Mouse (Mus musculus): Measurements from ENCODE around the gene Shq1.

Shq1 gene

DNA sequence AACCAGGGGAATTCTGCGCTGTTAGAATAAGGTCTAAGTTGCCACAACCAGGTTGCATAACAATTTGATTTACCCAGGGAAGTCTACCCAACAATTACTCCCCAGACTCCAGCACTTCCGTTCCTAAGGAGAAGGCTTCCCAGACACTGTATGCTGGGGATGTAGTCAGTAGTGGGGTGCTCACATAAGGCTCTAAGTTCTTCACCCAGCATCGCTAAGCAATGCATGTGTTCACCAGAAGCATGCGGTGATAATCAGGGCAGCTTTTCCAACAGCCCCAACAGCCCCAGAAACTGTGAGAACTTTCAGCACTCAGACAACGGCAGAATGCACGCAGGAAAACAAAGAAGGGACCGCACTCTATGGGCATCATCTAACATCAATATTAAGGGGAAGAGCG, 77.1 kb downstream of the Shq1 start:
- no peak for DNase-seq

DNA sequence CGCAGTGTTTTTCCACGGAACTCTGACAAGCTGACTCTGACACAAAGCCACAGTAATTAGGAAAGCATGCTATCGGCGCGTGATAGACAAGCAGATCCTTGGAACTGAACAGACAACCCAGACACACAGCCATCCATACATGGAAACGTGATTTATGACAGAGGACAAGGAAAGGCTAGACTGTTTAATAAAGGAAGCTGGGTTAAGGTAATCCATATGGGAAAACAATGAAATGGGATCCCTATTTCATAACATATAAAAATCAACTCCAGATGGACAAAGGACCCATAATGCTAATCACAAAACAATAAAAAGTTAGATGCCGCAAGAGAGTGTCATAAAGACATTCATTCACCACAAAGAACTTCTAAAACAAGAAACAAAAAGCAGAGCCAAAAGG, 78.0 kb downstream of the Shq1 start:
- no peak for DNase-seq

DNA sequence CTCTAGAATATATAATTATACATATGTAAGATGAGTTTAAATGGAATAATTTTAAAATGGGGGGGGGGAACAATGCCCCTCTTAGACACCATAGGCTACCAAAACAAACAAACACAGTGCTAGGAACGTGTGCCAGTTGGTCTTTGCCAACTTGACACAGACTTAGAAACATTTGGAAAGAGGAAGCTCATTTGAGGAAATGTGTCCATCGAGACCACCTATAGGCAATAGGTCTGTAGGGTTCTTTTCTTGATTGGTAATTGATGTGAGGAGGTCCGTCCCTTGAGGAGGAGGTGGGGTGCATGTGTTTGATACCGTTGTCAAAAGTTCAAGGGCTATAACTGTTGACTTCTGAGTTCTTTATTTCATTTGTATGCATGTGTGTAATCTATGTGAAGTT, 80.4 kb downstream of the Shq1 start:
- no peak for DNase-seq

DNA sequence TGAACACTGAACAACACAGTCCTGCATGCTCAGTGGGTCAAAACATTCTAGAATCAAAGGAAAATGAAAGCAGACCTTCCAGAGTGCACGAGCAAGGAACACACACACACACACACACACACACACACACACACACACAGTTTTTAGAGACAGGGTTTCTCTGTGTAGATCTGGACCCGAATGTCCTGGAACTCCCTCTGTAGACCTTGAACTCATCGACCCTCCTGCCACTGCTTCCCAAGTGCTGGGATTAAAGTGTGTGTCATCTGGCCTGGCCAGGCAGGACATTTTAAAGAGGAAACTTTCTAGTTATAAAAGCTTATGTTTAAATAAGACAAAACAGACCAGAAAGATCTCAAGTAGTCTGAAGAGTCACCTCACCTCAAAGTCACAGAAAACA, 82.1 kb downstream of the Shq1 start:
- DNase-seq, result no peak

DNA sequence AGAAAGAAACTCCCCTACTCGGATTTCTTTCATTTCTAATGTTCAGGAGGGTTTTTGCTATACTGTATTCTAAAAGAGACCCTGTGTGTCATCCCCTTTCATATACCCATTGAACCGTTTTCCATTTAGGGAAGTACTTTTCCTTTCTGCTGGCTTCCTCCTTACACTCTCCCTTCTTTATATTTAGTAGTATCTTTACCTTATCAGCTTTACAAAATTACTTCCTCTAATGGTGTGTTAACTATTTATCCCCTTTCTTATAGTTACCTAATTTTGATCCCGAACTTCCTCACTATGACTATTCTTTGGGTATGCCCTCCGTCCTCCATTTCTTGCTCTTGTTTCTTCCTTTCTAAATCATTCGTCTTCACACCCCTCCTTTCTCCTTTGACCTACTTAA, 84.2 kb downstream of the Shq1 start:
- no peak for DNase-seq

- no peak for DNase-seq
Measured at GRCm38 (mm10) chr6:100581951-100582350, 89.0 kb downstream of the Shq1 start.

DNA sequence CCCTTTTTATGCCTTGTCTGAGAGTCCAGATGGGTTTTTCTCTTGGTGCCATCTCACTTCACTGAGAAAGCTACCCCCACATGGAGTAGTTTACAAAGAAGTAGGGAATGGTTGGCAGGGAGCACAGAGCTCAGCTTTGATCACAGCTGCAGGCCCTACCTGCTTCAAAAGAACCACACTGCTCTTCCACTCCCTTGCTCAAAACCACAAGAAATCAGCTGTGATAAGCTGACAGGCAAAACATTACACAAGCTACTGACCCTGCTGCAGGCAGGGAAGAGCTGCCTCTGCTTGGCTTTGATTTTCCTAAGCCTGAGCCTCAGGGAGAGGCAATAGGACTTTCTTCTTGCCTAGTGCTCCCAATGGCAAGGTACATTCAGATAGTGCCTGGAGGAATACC, 89.9 kb downstream of the Shq1 start:
- no peak for DNase-seq

- DNase-seq, result no peak
Measured at GRCm38 (mm10) chr6:100577590-100577989, 93.4 kb downstream of the Shq1 start.

DNA sequence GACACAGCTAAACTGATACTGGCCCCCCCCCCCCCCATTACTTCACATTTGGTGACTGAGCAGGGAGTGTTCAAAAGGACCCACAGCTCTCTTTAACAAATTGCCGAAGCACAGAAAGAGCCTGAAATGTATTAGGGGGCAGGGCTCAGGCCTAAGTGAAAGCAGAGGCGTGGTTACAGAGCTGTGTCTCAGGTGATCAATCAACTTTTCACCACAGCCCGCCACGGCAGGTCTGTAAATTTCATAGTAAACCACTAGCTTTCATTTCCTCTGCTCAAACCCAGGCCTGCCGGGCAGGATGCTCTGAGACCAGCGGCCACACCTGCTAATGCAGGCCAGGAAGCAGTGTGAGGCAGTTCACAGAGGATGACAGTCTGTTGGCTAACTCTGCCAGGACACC, 94.8 kb downstream of the Shq1 start:
- no peak for DNase-seq

DNA sequence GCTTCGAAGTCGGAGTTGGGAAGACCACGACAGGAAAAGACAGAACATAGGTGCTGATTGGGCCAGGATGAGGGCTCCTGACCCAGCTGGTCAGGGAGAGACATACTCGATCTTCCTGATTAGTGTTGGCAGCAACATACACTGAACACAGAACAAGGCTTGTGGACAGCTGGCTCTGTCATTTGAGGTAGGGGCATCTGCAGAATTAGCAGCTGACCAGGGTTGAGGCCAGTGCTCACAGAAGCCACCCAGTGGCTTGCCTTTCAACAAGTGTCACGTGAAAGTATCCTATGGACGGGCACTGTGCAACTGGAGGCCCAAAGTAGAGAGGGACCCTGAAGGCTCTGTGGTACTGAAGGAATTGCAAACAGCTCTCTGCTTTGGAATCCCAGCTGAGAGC, 104.2 kb downstream of the Shq1 start:
- no peak for DNase-seq

DNA sequence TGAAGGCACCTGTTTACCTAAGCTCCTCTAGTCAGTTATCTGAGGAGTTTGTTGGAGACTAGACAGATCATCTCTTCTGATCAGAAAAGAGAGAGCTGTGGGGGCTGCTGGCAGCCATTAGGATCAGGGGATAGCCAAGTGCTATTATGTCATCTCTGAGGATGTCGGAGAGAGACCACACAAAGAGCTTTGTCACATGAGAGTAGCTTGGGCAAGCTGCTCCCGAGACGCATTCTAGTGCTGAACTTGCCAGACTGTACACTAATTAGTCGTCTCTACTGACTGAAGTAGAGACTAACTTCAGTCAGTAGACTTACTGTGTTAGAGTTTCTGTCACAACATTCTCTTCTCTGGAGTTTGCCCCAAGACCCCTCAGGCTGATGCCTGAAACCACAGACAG, 106.4 kb downstream of the Shq1 start:
- peak; percentile 16 for DNase-seq

DNA sequence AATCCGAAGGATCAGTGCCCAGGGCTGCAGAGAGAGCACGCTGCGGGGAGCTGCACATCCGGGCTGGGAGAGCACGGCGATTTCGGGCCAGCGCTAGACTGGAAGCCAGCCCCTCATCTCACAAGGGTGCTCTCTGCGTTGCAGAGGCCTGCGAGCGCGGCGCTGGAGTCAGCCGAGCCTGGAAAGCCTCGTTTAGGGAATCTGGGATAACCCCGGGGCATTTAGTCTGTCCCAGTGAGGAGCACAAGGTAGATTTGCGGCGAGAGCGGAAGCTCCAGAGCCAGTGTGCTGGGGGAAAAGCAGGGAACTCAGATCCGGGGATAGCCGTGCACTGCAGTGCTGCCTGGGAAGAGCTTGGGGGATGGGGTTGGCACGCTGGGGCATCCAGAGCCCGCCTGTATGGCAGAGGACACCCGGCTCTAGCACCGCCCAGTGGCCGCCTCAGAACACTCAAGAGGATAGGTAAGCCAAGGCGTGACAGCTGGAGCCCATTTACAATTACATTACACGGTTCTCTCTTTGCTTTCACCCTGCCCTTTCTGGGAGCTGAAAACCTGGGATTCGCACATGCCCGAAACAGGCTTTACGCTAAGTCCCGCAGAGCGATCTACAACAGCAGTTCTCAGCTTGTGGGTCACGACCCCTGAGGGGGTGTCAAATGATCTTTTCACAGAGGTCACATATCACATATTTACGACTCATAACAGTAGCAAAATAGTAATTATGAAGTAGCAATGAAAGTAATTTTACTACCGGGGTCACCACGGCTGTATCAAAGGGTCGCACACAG, 107.2 kb downstream of the Shq1 start:
- peak; percentile 86 for DNase-seq

- DNase-seq, result peak; percentile 71
Measured at GRCm38 (mm10) chr6:100562719-100563551, 108.0 kb downstream of the Shq1 start.

- no peak for DNase-seq
Measured at GRCm38 (mm10) chr6:100558057-100558456, 112.9 kb downstream of the Shq1 start.

GRCm38 (mm10) chr6:100542154-100542997, 128.6 kb downstream of the Shq1 start:
- DNase-seq, result no peak

DNA sequence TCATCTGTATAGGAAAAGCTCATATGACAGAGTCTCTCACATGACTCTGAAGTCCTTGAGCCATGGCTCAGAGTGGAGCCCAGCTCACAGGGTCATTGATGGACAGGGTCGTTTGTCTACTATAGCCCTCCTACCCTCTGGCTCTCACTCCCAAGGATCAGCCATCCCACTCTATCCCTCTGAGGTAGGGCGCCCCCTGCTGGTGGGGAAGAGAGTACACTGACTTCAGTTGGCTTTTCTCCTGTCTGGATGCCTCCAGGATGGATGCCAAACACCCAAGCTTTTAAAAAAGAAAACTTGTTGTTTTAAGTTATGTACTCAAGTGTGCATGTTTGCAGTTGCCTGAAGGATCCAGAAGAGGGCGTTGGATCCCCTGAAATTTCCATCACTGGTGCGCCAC, 131.3 kb downstream of the Shq1 start:
- no peak for DNase-seq

- no peak for DNase-seq
Measured at GRCm38 (mm10) chr6:100538570-100538969, 132.4 kb downstream of the Shq1 start.

GRCm38 (mm10) chr6:100537987-100538386, 133.0 kb downstream of the Shq1 start:
- no peak for DNase-seq

- DNase-seq, result no peak
Measured at GRCm38 (mm10) chr6:100537042-100537441, 133.9 kb downstream of the Shq1 start.

- no peak for DNase-seq
Measured at GRCm38 (mm10) chr6:100533364-100533763, 137.6 kb downstream of the Shq1 start.

DNA sequence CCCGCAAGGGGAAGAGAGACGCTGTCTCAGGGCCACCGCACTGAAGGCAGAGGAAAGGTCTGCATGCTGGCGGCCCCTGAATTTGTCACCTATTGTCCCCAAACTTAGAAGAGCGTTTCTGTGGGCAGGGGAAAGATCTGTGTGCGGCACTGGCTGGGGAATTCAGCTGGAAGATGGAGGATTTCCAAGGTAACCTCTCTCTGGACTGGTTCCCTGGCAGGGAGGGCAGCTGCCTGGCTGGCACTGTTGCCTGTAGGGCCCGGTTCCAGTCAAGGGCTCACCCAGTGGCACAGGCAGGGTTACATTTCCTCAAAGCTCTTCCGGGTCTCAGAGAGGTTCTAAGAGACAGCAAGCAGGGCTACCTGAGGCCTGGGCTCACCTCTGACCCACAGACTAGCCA, 138.6 kb downstream of the Shq1 start:
- peak; percentile 13 for DNase-seq

GRCm38 (mm10) chr6:100529673-100530072, 141.3 kb downstream of the Shq1 start:
- no peak for DNase-seq

DNA sequence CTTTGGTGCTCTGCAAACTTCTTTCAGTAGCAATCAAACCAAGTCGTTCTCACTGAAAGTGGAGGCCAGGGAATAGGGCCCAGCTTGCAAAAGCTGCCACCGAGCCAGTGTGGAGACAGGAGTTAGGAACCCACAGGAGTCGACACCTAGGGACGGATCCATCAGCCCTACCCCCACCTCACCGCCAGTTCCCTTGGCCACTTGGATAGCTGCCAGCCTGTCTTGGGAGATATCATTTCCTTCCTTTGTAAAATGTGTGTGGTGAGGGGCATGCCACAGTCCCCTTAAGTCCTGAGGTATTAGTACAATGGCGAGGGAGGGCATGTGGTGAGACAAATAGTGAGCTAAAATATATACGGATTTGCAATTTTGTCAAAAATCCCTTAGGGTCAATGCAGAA, 142.4 kb downstream of the Shq1 start:
- DNase-seq, result no peak

Data from cerebellum, adult 11-12 months (tissue).